ENCODE assay signal across 14 mouse cellular contexts in genomic region chr4:130560576-130561310, GRCm38 (mm10). TPM values are rescaled to one million over a fixed set of nuclear protein-coding genes. Genes with fewer than 3 reads are reported as not detected.
DNase-seq lines count a peak whose midpoint lies in the region; ATAC-seq lines count a peak whose summit lies in the region.
"Had no signal": no experiment of that assay in that cellular context is flagged by ENCODE, and none has a peak within 500 bp of the region (broad histone marks: within the 10 kb centered on the region; RNA-seq: fewer than 3 reads in every experiment).

No protein-coding gene starts in this region.

- H3K9me3 ChIP-seq in neural tube, embryonic 11.5 days (ENCODE audit: control insufficient read depth, low read length): no peaks in the 10 kb centered on the region
- no peaks in the 10 kb centered on the region for H3K9me3 ChIP-seq in hindbrain, embryonic 15.5 days
- no peaks in the 10 kb centered on the region for H3K9me3 ChIP-seq in midbrain, embryonic 12.5 days

- peaks cover 35% of the 10 kb centered on the region for H3K4me1 ChIP-seq in neural tube, embryonic 11.5 days (ENCODE audit: control insufficient read depth, insufficient read depth, low read length)
- H3K4me1 ChIP-seq in hindbrain, embryonic 15.5 days (replicated peaks): peaks cover 80% of the 10 kb centered on the region
- H3K4me1 ChIP-seq in midbrain, embryonic 12.5 days: peaks cover 81% of the 10 kb centered on the region

- H3K27ac ChIP-seq in neural tube, embryonic 11.5 days (ENCODE audit: low read depth, low read length): peak overlapping the region; percentile 63
- H3K27ac ChIP-seq in hindbrain, embryonic 15.5 days (replicated peaks): peak overlapping the region; percentile 41
- H3K27ac ChIP-seq in midbrain, embryonic 12.5 days (replicated peaks): peak overlapping the region; percentile 71

- intact Hi-C loops in gastrocnemius, postnatal 14 days (cut with DNase I; ENCODE audit: low total_unique reads): no loop called here

- no peak for ATAC-seq in neural tube, embryonic 11.5 days (ENCODE audit: insufficient read depth, low FRiP score, low TSS enrichment)
- ATAC-seq in hindbrain, embryonic 15.5 days (ENCODE audit: low FRiP score, low read depth): no peak
- ATAC-seq in midbrain, embryonic 12.5 days (ENCODE audit: low FRiP score, low read depth): no peak
- ATAC-seq in granulocyte monocyte progenitor cell, adult 5-6 weeks (replicated peaks; ENCODE audit: poor library complexity, severe bottlenecking): no peak
- ATAC-seq: liver, postnatal 0 days had no signal

- H3K27me3 ChIP-seq in neural tube, embryonic 11.5 days (ENCODE audit: control insufficient read depth, insufficient read depth, low read length): no peaks in the 10 kb centered on the region
- H3K27me3 ChIP-seq in hindbrain, embryonic 15.5 days: no peaks in the 10 kb centered on the region
- no peaks in the 10 kb centered on the region for H3K27me3 ChIP-seq in midbrain, embryonic 12.5 days
- H3K27me3 ChIP-seq: CH12.LX had no signal

- no peak overlapping the region; the same call in 1 of the 2 replicates for H3K4me2 ChIP-seq in neural tube, embryonic 11.5 days (ENCODE audit: low read depth)
- H3K4me2 ChIP-seq in hindbrain, embryonic 15.5 days: no peak overlapping the region; the same call in 1 of the 2 replicates
- H3K4me2 ChIP-seq in midbrain, embryonic 12.5 days (replicated peaks): peak overlapping the region; percentile 5; the same call in 1 of the 2 replicates

- WGBS in neural tube, embryonic 11.5 days: 45% methylated on average over 11 of the region's 11 CpGs
- 24% methylated on average over 11 of the region's 11 CpGs for WGBS in hindbrain, embryonic 15.5 days
- WGBS in midbrain, embryonic 12.5 days: 56% methylated on average over 11 of the region's 11 CpGs

- no peaks in the 10 kb centered on the region for H3K36me3 ChIP-seq in neural tube, embryonic 11.5 days (ENCODE audit: control insufficient read depth, insufficient read depth, low read length)
- no peaks in the 10 kb centered on the region for H3K36me3 ChIP-seq in hindbrain, embryonic 15.5 days
- H3K36me3 ChIP-seq in midbrain, embryonic 12.5 days: peaks cover 6% of the 10 kb centered on the region; the same call in 1 of the 2 replicates

- peak; percentile 43 for DNase-seq in neural tube, embryonic 11.5 days (ENCODE audit: low spot score)
- no peak for DNase-seq in neural tube, embryonic 10.5 days (ENCODE audit: extremely low spot score, low spot score)
- DNase-seq in gastrocnemius, postnatal 14 days: no peak
- DNase-seq in urinary bladder, postnatal 10 days (ENCODE audit: low spot score): no peak
- DNase-seq: gastrocnemius, postnatal 36 days; kidney, postnatal 25 days; liver, postnatal 0 days; spleen, adult 18-20 months; thymus, postnatal 14 days had no signal

- H3K9ac ChIP-seq in neural tube, embryonic 11.5 days (ENCODE audit: low read length): no peak overlapping the region
- no peak overlapping the region for H3K9ac ChIP-seq in hindbrain, embryonic 15.5 days
- no peak overlapping the region for H3K9ac ChIP-seq in midbrain, embryonic 12.5 days (replicated peaks)
- H3K9ac ChIP-seq: liver, postnatal 0 days had no signal

- H3K4me3 ChIP-seq in neural tube, embryonic 11.5 days (ENCODE audit: low read depth, low read length): no peak overlapping the region
- H3K4me3 ChIP-seq in hindbrain, embryonic 15.5 days: no peak overlapping the region
- no peak overlapping the region for H3K4me3 ChIP-seq in midbrain, embryonic 12.5 days
- H3K4me3 ChIP-seq: megakaryocyte, embryonic 14.5 days had no signal

RNA-seq across cellular contexts. Expression of gene Nkain1, which starts 13.2 kb away (rescaled TPM):
- 19.1 and 21.0 TPM in 2 replicates for polyA plus RNA-seq in neural tube, embryonic 11.5 days (2014; fragmentation: Nextera tagmentation; extraction: Ambion mirVana)
- polyA plus RNA-seq in hindbrain, embryonic 15.5 days (2015; fragmentation: Nextera tagmentation; extraction: Ambion mirVana): 11.7 and 12.6 TPM in 2 replicates
- polyA plus RNA-seq in midbrain, embryonic 12.5 days (2016; fragmentation: Nextera tagmentation; extraction: Ambion mirVana): 16.6 and 17.0 TPM in 2 replicates
- 10 to 100 TPM; 11.7 to 12.2 TPM for total RNA-seq in gastrocnemius, postnatal 14 days (2021)
- total RNA-seq in granulocyte monocyte progenitor cell, adult 5-6 weeks (2014; fragmentation: Nextera tagmentation): not detected in 2 replicates
- not detected in 2 replicates for total RNA-seq in granulocyte monocyte progenitor cell, adult 5-6 weeks (2017)
- polyA plus RNA-seq: liver, postnatal 0 days had no signal
